Mouse (Mus musculus) megakaryocyte progenitor cell, adult 5-6 weeks (primary cell): ENCODE measurements around the gene Cdc42se1. TPM values are rescaled to one million over a fixed set of nuclear protein-coding genes. Genes with fewer than 3 reads are reported as not detected.

Source experiments
- ATAC-seq: replicated peaks from 2 replicates; pipeline ENCODE4 v1.8.0; 2016; ENCODE audit warnings: mild to moderate bottlenecking, moderate TSS enrichment, inconsistent platforms; ENCODE audit not compliant: poor library complexity
- total RNA-seq, 2 experiments: library from RNA; stranded (forward) in 1 of 2; stranded (reverse) in 1 of 2; fragments of 157-497, 149-512 nt in 1 of 2; fragments of 200-1000 nt in 1 of 2; gene quantifications; 2 replicates each; pipeline versions ENCODE4 v1.2.3 to v1.2.4; 2015 to 2017

Cdc42se1 gene
- total RNA-seq, 2 experiments from 2014 or later: 52.5 to 56.2 TPM

DNA sequence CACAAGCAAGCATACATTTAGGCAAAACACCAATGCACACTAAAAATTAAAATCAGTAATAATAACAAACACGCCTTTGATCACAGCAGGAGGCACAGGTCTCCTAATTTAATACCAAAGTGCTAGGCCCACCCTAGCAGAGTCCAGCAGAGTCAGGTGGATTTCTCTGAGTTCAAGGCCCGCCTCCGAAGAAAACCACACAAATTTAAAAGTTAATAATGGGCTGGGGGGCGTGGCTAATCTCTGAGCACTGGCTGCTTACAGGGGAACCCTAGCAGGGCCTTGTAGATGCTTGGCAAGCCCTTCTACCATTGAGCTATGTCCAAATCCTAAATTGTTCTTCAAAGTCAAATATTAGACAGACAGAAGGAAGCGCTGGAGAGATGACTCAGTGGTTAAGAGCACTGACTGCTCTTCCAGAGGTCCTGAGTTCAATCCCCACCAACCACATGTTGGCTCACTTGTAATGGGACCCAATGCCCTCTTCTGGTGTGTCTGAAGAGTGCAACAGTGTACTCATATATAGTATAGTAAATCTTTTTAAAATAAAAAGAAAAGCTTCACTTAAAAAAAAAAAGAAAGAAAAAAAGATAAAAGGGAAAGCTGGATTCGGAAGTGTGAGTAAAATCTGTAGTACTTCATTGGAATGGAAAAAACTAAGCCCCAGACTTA, 9.9 kb upstream of the Cdc42se1 start:
- peak; percentile 35 for ATAC-seq

DNA sequence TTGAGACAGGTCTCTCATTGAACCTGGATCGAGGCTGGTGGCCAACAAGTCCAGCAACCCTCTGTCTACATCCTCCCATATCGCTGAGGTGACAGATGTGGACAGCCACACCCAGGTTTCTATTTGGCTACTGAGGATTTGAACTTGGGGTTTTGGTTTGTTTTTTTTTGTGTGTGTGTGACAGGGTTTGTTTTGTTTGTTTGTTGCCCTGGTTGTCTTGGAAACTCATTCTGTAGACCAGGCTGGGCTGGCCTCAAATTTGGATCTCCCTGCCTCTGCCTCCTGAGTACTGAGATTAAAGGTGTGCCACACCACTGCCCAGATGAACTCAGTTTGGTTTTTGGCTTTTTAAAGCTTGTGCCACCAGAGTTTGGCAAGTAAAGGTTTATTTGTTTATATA, 5.5 kb upstream of the Cdc42se1 start:
- ATAC-seq: no peak

DNA sequence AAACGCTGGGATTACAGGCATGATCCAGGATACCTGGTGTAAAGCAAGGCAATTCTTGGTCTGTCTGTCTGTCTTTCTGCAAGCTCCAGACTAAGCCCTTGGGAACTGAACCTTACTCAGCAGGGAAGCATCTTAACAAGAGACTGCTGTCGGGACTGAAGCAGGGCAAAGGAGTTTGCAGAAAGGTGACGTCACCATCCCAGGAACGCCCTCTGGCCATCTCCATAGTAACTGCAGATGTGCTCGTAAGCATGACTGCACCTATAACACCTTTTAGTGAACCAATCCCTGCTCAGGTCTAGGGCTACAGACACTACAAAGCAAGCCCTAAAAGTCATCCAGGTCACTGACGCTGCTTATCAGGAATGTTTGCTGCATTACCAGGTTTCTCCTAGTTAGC, 4.2 kb upstream of the Cdc42se1 start:
- ATAC-seq: no peak

DNA sequence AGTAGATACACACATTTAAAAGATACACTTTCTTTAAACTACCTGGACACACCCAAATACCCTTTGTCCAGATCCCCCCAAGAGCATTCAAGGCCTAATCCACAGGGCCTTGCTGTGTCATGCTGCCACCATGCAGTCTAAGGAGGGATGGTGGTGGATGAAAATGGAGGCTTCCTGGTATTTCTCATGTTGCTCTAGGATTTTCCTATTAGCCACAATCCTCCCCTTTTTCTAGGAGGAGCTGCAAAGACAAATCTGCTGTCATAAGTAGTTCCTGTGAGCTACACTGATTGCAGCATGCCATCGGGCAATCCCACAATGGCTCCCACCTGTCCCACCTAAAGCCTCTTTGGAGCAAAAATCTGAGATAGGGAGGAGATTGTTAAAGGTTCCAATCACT, 1.3 kb upstream of the Cdc42se1 start:
- no peak for ATAC-seq

DNA sequence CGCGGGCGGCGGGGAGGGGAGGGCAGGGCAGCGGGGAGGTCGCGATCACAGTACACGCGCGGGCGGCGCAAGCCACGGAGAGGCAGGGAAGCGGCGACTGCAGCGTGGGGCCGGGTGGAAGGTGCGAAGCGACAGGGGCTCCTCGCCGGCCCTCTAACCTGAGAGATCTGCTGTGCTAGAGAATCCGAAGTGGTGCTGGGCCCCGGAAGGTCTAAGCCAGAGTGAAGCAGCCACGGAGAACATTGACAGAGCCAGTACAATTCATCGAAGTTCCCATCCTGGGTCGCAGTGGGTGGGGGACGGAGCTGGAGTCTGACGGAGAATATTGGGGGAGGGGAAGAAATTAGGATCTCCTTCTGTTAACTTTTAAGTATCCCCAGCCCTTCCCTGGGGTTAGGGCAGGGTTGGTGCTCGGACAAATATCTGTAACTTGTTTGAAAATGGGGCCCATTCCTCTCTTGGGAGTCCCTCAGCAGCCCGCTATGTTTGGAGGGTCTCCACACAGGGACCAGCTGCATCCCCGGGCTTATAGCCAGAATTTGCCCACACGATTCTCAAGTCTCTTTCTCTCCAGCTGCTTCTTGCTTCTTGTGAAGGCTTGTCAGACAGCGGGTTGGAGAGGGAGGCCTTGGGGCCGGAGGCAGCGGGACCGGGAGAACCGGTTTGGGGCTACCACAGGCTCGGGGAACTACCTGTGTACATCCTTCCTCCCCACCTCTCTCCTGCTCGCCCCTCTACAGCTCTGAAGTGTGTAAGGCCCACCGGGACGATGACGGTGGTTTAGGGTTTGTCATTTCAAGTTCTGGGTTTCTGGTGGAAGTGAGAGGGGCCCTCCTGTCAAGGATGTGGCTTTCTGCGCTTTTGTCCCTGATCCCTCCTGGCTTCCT, 605 bp downstream of the Cdc42se1 start:
- no peak; the same call in 1 of the 2 replicates for ATAC-seq

DNA sequence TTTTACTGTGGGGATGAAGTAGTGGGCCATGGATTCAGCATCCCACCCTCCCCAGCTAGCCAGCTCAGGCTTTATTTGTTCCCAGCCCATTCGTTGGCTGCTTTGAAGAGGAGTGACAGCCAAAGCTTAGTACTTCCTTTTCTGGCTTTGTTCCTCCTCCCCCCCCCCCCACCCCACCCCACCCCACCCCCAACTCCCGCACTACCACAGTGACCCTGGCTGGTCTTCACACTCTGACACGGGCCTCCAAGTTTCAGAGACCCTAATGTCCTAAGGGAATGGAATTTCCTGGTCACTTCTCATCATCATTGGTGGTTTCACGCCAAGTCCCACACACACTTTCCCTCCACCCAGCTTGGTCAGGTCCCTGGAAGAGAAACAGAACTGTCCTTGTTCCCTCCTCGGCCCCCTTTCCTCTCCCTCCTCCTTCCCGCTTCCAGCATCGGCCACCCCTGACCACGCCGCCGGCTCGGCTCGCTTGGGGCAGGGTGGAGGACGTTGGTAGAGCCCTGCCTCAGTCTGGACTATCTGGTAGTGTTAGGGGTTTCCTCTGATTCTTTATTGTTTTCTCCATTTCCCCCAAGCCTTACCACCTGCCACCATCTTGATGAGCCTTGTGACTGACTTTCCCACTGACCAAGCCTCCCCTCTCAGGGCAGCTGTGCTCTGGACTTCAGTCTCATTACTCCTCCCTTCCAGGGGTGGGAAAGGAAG, 1.4 kb downstream of the Cdc42se1 start:
- peak; percentile 4; the same call in 1 of the 2 replicates for ATAC-seq

DNA sequence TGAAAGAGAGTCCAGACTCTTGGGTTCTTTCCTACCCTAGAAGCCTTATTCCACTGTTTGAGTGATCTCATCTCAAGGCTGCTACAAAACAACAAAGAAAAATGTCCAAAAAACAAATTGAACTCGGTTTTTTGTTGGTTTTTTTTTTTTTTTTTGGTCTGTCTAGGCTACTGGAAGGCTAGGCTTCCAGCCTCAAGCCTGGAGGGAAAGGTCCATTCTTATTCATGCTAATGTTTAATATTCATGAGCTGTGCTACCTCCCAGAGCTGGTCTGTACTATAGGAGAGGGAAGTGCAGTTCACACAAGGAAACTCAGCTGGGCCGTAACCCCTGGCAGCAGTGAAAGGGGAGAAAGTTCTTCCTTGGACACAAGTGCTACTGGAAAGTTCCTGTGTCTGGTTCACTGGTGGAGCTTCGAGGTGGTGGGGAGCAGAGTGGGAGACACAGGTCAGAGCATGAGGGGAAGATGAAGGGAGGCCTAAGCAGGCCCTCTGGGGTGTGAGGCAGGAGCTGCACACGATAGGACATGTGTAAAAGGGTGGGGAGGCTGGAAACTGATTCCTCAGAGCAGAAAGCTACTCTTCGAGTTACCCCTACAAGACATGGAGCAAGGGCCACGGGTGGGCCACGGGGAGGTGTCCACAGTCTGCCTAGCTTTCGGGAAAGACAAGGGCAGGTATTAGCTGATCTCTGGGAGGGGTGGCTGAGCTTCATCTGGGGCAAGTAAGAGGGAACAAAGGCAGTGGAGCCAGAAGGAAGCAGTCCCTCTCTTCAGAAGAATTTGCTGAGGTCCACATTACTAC, 2.2 kb downstream of the Cdc42se1 start:
- no peak; the same call in 1 of the 2 replicates for ATAC-seq

DNA sequence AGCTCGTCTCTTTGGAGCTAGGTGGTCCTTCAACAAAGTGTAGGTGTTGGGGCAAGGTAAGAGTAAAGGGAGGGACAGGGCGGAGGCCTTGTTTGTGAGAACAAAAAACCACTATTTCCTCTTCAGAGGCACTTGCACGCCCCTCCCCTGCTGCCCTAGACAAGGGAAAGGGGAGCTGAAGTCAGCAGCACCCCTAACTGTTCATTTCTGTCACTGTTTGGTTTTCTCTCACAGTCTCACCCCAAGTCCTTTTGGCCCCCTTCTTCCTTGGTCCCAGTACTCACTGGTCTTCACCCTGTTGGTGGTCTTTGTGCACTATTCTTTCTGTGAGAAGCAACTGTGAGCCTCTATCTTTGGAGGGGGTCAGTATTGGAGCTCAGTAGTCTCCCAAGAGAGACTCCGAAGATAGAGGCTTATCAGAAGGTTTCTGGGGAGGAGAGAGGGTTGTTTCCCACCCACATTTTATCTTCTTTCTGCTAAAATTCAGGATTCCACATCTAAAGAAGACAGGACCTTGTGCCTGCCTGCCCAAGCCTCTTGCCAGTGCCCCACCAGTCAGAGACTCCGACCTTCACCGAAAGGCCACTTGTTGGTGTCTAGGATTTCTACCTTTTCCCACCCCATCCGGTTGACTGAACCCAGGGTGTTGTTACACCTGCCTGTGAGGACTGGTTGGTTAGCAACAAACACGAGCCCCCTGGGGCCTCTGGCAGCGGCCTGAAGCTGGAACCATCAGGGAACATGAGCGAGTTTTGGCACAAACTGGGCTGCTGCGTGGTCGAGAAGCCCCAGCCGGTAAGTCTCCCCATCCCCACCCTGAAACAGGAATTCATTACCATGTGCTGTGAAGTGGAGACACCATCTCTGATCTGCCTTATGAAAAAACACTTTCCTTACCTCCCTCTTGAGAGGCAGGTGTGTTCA, 3.0 kb downstream of the Cdc42se1 start, which contains the start of gene Mllt11:
TSS of gene Mllt11 (minus strand) at position 874 of the 924 bp plus-strand sequence.
- ATAC-seq: peak; percentile 11; the same call in 1 of the 2 replicates

DNA sequence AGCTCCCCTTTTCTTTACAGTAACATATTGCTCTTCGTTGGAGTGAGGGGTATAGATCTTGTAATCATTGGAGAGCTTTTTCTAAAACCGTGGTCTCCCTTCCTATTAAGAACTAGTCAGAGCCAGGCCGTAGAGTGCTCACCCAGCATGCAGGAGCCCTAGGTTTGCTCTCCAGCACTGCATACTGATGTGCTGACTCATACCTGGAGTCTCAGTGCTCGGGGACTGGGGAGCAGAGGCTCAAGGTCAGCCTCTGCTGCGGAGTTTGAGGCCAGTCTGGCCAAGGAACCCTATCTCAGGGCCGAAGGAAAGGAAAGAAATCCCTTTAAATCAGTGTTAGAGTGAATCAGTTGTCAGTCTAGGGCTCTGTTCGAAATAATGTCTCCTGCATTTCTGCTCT, 4.2 kb downstream of the Cdc42se1 start:
- ATAC-seq: no peak

DNA sequence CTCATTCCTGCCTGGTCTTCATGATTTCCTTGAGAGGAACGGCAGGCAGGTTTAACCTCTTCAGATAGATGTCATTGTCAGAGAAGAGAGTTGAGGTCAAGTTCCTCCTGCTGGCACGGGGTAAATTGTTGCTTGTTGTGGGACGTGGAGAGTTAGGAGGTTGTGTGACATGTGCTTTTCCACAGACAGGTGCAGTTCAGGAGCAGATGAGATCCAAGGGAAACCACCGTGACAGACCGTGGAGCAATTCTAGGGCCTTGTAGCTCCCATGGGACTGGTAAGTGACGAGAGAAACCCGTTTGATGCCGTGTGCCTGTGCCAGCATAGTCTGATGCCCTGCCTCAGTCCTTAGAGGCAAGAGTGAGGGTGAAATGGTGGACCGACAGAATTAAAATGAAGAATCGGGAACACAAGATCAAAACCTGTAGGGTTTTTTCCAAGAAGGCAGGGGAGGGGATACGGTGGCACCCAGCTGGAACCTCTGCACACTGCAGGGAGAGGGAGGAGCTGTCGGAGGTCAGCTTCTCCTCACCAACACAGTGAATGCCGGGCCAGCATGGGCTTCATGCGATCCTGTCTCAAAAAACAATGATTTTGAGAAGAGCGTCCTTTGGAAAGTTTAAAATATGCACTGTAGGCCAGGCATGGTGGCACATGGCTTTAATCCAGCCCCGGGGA, 4.9 kb downstream of the Cdc42se1 start:
- no peak for ATAC-seq

DNA sequence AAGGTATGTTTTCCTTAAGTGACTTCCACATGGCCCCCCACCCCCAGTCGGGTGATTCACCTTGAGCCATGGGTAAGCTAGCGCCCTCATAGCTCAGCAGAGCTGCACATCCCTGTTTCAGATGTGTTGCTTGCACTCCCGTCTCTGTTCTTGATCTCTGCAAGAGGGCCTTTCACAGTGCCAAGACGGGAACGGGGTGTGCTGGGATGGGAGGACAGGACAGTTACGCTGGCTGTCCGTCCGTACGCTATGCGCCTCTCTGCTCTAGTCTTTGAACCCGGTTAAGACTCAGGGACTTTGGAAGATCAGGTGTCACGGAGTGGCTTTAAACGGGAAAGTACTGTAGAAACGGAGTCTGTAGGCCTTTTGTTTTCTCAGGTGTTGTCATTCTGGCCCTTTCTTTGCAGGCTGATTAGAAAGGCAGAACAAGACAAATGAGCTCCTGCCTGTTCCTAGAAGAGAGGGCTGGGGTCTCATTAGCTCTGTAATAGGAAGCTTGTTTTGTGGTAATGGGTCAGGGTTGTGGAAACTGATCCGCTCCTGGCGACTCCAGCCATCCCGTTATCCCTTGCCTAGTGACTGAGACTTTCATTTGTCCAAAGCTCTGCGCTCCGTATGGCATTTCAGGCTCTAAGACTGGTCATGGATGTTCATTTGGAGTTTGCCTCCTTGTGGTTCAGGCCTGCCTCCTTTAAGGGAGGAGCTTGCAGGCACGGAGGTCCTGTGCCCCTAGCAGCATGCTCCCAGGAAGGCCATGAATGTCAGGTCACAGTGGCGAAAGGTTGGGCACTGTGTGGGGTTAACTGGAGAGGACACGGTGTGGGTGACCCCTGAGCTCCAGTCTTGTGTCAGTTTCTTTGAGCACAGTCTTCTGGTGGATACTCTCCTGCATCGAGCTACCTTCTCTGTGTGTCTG, 7.1 kb downstream of the Cdc42se1 start:
- no peak for ATAC-seq

DNA sequence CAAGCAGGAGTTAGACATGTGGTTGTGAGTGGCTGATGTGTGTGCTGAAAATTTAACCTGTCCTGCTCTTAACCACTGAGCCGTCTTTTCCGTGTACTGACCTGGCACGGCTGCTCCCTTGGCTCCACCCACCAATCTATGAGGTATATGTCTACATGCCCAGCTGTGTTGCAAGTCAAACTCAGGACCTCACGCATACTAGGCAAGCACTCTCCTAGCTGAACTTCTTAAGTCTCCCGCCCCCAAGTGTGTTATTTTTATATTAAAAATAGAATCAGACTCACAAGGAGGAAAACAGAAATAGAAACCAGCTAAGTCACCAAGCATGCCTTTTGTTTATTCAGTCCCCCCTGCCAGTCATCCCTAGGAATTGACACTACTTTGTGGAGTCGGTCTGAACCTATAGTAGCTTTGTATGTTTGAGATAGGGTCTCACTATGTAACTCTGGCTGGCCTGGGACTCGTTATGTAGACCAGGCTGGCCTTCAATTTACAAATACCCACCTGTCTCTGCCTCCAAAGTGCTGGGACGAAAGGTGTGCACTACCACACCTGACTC, 9.1 kb downstream of the Cdc42se1 start:
- no peak for ATAC-seq

DNA sequence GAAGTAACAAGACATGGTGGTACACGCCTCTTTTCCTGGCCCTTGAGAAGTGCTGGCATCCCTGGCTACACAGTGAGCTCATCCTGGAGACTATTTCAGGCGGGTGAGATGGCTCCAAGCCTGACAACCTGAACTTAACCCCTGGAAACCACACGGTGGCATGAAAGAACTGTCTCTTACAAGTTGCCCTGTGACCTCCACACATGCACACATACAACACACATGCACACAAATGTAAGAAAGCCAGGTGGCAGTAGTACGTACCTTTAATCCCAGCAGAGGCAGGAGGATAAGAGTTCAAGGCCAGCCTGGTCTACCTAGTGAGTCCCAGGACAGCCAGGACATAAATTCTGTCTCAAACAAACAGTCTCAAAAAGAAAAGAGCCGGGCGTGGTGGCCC, 10.5 kb downstream of the Cdc42se1 start:
- ATAC-seq: peak; percentile 26; the same call in 1 of the 2 replicates

DNA sequence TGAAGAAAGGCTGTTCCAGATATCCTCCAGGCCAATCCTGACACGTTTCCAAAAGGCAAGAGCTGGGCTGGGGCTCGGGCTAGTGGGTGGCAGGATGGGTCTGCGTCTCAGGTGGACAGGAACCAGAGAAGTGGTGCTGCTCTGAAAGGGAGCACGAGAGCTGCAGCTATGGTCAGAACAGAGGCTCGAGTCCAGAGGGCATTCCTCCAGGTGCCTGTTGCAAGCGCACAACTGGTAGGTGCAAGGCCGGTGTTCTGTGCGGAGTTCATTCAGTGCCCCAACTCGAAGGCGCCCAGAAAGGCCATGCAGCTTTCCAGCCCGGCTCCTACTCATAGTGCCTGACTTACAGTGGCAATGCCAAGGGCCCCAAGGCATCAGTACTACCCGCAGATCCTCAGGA, 11.4 kb downstream of the Cdc42se1 start:
- no peak for ATAC-seq

DNA sequence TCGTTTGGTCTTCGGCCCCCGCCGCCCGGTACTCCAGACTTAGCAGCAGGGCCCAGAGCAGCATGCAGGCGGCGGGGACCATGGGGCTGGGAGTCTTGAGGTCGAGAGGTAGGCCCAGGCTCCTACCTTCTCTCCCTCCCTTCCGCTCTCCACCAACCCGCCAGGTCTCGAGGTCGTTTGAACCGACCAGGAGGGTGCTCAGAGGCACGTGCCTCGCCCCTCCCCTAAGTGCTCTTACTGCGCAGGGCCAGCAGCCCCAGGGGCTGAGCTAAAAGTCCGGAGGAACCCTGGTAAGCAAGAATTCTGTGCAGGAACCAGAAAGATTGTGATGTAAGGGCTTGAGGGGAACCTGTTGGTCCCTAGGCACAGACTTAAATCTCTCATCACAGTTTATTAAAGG, 12.4 kb downstream of the Cdc42se1 start:
- ATAC-seq: 0 out of 2 replicates have a peak, but pooled peaks have one; percentile 27

DNA sequence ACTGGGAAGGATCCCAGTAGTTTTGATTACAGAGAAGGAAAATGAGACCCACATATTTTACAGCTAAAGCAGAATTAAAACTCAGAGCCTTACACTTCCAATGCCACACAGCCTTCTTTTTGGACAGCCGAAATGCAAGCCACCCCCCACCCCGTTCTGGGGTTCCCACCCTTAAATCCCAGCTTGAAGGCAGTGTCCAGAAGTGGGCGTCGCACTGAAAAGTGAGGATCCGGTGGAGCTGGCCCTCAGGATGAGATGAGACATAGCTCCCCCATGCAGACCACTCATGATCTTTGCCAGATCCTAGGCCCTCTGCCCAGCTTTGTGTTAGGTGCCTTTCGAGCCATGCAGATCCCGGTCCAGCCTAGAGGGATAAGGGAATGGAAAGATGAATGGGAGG, 13.0 kb downstream of the Cdc42se1 start, which contains the start of gene Gm128:
TSS of gene Gm128 (minus strand) at position 101 of the 400 bp plus-strand sequence.
- no peak for ATAC-seq

DNA sequence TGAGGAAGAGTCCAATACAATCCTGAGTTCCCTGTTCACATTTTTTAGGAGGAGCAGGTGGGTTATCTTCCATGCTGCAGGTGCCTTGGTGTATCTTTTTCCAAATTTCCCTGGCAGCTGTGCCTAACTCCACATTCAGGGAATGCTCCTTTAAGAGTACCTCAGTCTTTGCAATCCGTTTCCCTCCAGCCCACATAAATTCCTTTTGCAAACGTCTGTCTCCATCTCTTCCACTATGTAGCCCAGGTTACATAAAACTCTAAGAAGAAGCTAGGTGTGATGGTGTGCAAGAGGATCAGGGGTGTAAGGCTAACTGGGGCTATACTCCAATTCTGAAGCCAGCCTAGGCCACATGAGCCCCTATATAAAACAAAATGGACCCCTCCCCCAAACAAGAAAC, 14.6 kb downstream of the Cdc42se1 start:
- ATAC-seq: no peak
